Mouse (Mus musculus) thymus, postnatal 4 days (tissue): Measurements from ENCODE around the gene Rp2.

Source experiments
- DNase-seq: peaks from one replicate; pipeline ENCODE4 v3.0.0; 2021

Gene Rp2

DNA sequence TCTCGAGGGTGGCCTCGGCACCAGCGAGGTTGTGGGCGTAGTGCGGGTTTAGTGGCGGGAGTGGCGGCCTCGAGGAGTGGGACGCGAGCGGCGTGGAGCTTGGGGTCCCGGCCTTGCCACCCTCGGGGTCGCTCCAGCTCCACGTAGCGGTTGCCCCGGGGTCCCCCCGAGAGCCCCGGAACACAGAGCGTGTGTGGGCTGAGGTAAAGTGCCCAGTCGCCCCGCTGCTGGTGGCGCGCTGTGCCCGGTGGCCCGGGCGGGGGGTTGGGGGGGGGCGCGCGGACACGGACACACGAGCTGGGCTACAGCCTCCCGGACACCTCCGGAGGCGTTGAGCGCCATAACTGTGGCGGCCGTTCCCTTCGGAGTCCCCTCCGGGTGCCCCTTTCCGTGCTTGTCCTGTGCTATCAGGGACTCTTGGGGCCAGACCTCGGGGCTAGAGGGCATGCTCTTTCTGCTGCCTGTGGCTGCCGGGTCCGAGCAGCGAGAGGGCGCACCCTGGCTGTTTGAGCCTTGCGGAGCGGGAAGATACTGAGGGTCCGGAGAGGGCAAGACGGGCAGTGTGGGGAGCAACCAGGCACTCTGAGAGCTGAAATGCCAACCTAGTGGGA lies 61.7 kb downstream of the Rp2 start:
- DNase-seq = peak; percentile 47
